Mouse (Mus musculus): ENCODE measurements around the gene Mlana.

Gene Mlana

DNA sequence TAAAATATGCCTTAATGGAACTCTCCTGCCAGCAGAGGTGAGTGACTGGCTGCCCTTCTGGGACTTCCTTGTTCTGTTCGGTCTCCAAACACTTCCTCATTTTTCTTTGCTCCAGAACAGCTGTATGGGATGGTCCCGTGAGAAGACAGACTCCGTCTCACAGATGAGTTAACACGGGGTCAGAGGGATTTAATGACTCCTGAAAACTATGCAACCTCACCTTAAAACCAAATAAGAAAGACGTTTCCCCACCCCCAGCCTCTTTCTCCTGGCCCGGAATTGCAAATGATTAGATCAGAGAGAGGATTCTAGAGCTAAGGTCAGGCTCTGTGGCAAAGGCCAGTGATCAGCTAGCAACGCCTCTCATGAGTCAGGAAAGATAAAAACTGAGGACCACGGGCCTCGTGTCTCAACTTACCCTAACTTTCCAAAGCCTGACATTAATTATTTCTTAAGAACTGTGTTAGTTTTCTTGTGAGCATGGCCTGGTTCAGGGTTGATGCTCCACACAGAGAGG, 22.0 kb upstream of the Mlana start:
- DNase-seq (ENCODE audit: extremely low spot score, low spot score): no peak

DNA sequence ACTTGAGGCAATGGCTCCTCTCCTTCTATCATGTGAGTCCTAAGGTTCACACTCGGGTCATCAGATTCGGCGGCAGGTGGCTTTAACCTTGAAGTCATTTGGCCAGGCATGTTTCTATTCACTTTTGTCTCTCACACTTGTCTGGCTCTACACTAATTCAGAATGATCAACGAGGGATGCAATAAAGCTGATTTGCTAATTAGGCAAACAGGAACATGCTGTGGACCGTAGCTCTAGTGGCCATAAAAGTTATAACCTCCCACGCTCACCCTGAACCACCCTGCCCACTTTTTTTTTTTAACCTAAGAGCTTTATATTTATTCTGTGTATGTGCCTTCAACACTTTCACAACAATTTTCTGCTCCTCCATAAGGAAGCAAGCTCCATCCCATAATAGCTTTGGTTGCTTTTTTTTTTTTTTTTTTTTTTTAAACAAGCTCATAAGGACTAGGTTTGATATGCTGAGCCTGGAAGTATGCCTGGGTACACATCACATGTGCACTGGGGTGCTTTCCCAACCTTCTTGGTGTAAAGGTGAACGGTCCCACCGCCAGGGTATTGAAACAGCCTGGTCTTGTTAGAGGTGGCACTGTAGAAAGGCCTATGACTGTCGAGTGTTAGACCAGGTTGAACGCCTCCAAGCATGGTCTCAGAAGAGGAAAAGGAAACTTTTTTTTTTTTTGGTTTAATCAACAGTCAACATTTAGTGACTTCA, 21.0 kb upstream of the Mlana start:
- DNase-seq (ENCODE audit: extremely low spot score, low spot score): no peak

DNA sequence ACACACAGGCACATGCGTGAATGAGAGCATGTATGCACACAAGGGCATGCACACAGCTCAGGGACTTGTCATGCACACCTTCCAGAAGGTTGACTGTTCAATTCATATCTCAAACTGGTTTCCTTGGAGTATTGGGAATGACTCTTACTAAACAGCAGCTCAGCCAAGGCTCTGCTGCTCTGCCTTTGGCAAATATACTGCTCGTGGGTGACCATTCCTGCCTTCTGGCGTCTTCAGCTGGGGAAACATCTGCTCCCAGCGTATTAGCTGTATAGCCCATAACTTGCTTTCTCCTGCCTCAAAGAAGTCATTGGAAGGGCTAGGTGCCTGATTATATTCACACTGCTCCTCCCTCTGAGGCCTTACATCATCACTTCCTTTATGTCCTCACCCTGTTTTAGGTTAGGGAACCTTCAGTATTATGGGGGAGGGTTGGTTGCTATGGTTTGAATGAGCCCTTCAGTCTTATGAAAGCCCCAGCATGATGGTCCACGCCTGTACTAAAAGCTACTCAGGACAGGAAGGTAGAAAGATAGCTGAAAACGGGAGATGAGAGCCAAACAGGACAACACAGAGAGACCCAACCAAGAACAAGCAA, 19.3 kb upstream of the Mlana start:
- DNase-seq (ENCODE audit: extremely low spot score, low spot score): no peak

GRCm38 (mm10) chr19:29680182-29681152, 17.2 kb upstream of the Mlana start:
- DNase-seq (ENCODE audit: extremely low spot score, low spot score): no peak

DNA sequence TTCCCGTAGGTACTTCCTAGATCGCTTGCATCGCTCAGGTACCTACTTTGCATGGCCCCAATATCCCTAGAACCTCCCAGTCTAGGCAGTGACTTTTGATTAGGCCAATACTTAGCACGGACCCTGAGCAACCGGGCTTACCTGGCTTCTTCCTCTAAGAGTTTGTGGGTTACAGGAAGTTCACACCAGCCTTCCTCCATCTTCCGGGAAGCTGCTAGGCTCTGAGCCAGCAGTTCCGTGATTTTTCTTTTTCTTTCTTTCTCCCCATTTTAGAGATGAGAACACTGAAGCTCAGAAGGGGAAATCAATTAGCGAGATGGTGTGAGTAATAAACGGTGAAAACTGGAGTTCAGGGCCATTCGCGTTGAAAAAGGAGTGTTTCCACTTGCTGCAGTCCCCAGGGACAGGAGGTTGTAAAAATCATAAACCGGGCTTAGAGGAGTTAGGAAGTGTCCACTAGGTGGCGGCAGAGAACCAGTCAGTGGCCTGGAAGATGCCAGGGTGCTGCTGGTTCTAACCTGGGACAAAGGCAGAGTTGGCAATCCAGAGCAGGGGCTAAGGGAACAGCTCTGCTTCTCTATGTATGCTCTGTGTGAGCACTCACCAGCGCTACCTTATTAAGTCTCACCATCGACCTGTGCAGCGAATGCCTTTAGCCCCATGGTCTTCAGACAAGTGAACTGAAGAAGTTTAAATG, 13.6 kb upstream of the Mlana start:
- DNase-seq (ENCODE audit: extremely low spot score, low spot score): peak; percentile 76

GRCm38 (mm10) chr19:29695071-29695470, 2.6 kb upstream of the Mlana start:
- no peak for DNase-seq (ENCODE audit: extremely low spot score, low spot score)

DNA sequence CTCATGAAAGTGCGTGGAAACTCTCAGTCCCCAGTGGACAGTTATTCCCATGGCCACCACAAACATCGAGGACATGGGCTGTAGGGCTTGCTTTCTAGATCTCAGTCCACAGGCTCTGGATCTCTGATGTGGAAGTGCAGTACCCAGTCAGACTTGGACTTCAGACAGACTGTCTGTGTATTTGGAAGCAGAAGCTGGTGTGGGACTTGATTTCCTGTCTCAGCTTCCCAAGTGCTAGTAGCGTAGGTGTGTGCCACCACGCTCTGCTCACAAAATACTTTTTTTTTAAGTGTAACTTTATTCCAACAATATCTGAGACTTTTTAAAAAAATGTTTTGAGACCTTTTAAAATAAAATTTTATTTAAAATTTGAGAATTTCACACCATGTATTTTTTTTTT, 1.3 kb upstream of the Mlana start:
- DNase-seq (ENCODE audit: extremely low spot score, low spot score): no peak

DNA sequence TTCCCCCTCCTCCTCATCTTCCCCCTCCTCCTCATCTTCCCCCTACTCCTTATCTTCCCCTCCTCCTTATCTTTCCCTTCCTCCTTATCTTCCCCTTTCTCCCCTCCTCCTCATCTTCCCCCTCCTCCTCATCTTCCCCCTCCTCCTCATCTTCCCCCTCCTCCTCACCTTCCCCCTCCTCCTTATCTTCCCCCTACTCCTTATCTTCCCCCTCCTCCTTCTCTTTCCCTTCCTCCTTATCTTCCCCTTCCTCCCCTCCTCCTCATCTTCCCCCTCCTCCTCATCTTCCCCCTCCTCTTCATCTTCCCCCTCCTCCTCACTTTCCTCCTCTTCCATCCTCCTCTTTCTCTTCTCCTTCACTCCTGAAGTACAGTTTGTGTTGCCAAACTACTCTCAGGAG, 784 bp upstream of the Mlana start:
- no peak for DNase-seq (ENCODE audit: extremely low spot score, low spot score)

DNA sequence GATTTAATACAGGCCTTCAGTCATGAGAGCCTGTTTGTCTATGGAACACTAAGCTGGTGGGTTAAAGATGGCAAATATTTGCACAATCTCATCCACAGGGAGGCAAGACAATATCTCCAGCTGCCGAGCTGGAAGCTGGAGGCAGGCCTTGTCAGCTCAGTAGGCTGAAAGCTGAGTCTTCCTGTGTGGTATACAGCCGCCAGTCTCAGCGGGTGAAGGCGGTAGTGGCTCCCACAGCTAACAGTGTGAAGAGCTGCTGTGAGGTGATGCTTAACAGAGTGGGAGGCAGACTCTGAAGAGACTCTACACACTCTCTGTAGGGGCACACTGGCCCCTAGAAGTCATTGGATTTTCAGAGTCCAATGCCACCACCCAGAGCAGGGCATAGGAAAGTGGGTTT, 4.1 kb downstream of the Mlana start:
- no peak for DNase-seq (ENCODE audit: extremely low spot score, low spot score)

GRCm38 (mm10) chr19:29704436-29704835, 6.8 kb downstream of the Mlana start:
- no peak for DNase-seq (ENCODE audit: extremely low spot score, low spot score)

- DNase-seq (ENCODE audit: extremely low spot score, low spot score): no peak
Measured at GRCm38 (mm10) chr19:29707314-29707898, 9.8 kb downstream of the Mlana start.

DNA sequence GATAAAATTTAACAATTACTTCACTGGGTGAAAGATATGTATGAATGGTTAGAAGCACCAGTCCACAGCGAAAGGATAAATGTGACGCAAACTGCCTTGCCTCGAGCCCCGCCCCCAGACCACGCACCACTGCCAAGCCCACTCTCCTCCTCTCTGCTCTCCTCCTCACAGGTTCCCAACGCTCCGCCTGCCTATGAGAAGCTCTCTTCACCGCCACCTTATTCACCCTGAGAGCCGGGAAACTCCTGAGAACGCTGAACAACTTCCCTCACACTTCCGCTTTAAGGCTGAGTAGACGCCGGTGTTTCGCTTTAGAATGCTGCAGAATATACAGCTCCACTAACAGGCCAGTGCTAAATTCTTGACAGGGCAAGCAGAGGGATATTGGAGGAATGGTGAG, 10.4 kb downstream of the Mlana start:
- no peak for DNase-seq (ENCODE audit: extremely low spot score, low spot score)

- no peak for DNase-seq (ENCODE audit: extremely low spot score, low spot score)
Measured at GRCm38 (mm10) chr19:29708461-29708860, 10.8 kb downstream of the Mlana start.

- DNase-seq (ENCODE audit: extremely low spot score, low spot score): no peak
Measured at GRCm38 (mm10) chr19:29709461-29709860, 11.8 kb downstream of the Mlana start.

GRCm38 (mm10) chr19:29713451-29713850, 15.8 kb downstream of the Mlana start:
- no peak for DNase-seq (ENCODE audit: extremely low spot score, low spot score)

- DNase-seq (ENCODE audit: extremely low spot score, low spot score): no peak
Measured at GRCm38 (mm10) chr19:29717854-29718253, 20.2 kb downstream of the Mlana start.

DNA sequence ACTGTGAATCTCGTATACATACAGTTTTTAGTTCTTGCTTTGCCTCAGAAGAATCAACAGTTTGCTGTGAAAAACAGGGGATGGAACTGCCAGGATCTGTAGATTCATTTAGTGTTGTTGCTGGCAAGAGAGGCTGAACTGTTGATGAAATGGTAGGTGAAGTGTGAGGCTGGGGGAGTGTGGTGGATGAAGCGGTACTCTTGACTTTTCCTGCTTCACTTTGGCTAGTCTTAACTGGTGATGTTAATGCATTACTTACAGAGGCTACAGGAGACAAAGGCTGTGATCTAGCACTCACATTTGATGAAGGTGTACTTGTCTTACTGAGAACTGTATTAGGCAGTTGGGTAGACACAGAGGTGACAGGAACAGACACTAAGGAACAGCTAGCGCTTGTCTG, 20.9 kb downstream of the Mlana start:
- no peak for DNase-seq (ENCODE audit: extremely low spot score, low spot score)

GRCm38 (mm10) chr19:29735421-29735820, 37.8 kb downstream of the Mlana start:
- no peak for DNase-seq (ENCODE audit: extremely low spot score, low spot score)

GRCm38 (mm10) chr19:29739608-29740007, 42.0 kb downstream of the Mlana start:
- DNase-seq (ENCODE audit: extremely low spot score, low spot score): no peak

GRCm38 (mm10) chr19:29740661-29741060, 43.0 kb downstream of the Mlana start:
- DNase-seq (ENCODE audit: extremely low spot score, low spot score): no peak

DNA sequence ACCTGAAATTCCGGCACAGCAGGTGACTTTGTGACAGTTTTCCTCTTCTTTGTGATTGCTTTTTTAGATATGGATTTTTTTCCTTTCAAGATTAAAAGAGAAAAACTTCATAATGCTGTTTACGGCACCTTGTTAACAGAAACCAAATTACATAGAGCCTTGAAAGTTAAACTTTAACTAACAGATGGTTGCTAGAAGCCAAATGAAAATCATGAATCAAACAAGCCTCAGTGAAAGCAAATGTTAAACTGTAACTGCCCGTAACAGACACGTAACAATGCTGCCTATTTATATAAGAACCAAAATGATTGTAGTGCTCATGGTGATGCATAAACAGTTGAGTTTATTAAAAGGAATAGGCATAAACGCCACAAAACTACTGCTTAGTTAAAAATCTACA, 45.9 kb downstream of the Mlana start:
- DNase-seq (ENCODE audit: extremely low spot score, low spot score): no peak

All from neural tube, embryonic 10.5 days (tissue).